Mouse (Mus musculus): ENCODE measurements at regions not wholly inside any gene's neighbourhood (a gene's known extent, or its start where the extent isn't known, plus 50 kb on each side); places are given as distances from the start of the nearest gene placed in this dataset.

- no peaks in the 10 kb centered on the region for H3K36me3 ChIP-seq (ENCODE audit: control insufficient read depth, insufficient read depth, low read length)
- H3K79me2 ChIP-seq (replicated peaks; ENCODE audit: control insufficient read depth, insufficient read depth, low read length), result no peaks in the 10 kb centered on the region
- H3K4me1 ChIP-seq (ENCODE audit: control insufficient read depth, insufficient read depth, low read length), result no peaks in the 10 kb centered on the region
- TF ChIP-seq CTCF (IDR thresholded peaks at IDR 0.05) (no peak), POLR2A (IDR thresholded peaks at IDR 0.05; ENCODE audit: insufficient read depth, low read depth, low read length) (no peak)
- intact Hi-C loops (cut with DNase I), result no loop called here
- no peaks in the 10 kb centered on the region for H3K27me3 ChIP-seq (ENCODE audit: control insufficient read depth, insufficient read depth, low read length)
- H3K27ac ChIP-seq, result no peak overlapping the region
- no peak overlapping the region for H3K9ac ChIP-seq (ENCODE audit: low read depth, low read length)
- H3K4me3 ChIP-seq, result no peak overlapping the region
- DNase-seq, result no peak
Observed at GRCm38 (mm10) chr16:80502559-80502958, 697.9 kb upstream of the Ncam2 start.

GRCm38 (mm10) chr16:80503276-80503675 lies 697.2 kb upstream of the Ncam2 start:
- Histone ChIP-seq H3K27ac (no peak overlapping the region), H3K4me1 (ENCODE audit: control insufficient read depth, insufficient read depth, low read length) (no peaks in the 10 kb centered on the region), H3K79me2 (replicated peaks; ENCODE audit: control insufficient read depth, insufficient read depth, low read length) (no peaks in the 10 kb centered on the region), H3K27me3 (ENCODE audit: control insufficient read depth, insufficient read depth, low read length) (no peaks in the 10 kb centered on the region), H3K4me3 (no peak overlapping the region), H3K36me3 (ENCODE audit: control insufficient read depth, insufficient read depth, low read length) (no peaks in the 10 kb centered on the region), H3K9ac (ENCODE audit: low read depth, low read length) (no peak overlapping the region)
- TF ChIP-seq POLR2A (IDR thresholded peaks at IDR 0.05; ENCODE audit: insufficient read depth, low read depth, low read length) (no peak), CTCF (IDR thresholded peaks at IDR 0.05) (no peak), EP300 (IDR thresholded peaks at IDR 0.05; ENCODE audit: insufficient read depth, low read depth, low read length) (no peak)
- intact Hi-C loops (cut with DNase I), result no loop called here
- DNase-seq, result no peak
- 72% methylated on average over 1 of the region's 1 CpGs for WGBS

GRCm38 (mm10) chr16:80512724-80513123 lies 687.8 kb upstream of the Ncam2 start:
- TF ChIP-seq EP300 (IDR thresholded peaks at IDR 0.05; ENCODE audit: insufficient read depth, low read depth, low read length) (no peak), CTCF (IDR thresholded peaks at IDR 0.05) (no peak), POLR2A (IDR thresholded peaks at IDR 0.05; ENCODE audit: insufficient read depth, low read depth, low read length) (no peak)
- no peak overlapping the region for H3K27ac ChIP-seq
- H3K36me3 ChIP-seq (ENCODE audit: control insufficient read depth, insufficient read depth, low read length), result no peaks in the 10 kb centered on the region
- H3K4me1 ChIP-seq (ENCODE audit: control insufficient read depth, insufficient read depth, low read length), result peaks cover 3% of the 10 kb centered on the region
- no peak overlapping the region for H3K9ac ChIP-seq (ENCODE audit: low read depth, low read length)
- intact Hi-C loops (cut with DNase I), result no loop called here
- no peak for DNase-seq
- H3K79me2 ChIP-seq (replicated peaks; ENCODE audit: control insufficient read depth, insufficient read depth, low read length), result no peaks in the 10 kb centered on the region
- no peak overlapping the region for H3K4me3 ChIP-seq
- H3K27me3 ChIP-seq (ENCODE audit: control insufficient read depth, insufficient read depth, low read length), result no peaks in the 10 kb centered on the region
- 30% methylated on average over 2 of the region's 2 CpGs for WGBS

- Histone ChIP-seq H3K36me3 (ENCODE audit: control insufficient read depth, insufficient read depth, low read length) (no peaks in the 10 kb centered on the region), H3K4me3 (no peak overlapping the region), H3K4me1 (ENCODE audit: control insufficient read depth, insufficient read depth, low read length) (no peaks in the 10 kb centered on the region), H3K79me2 (replicated peaks; ENCODE audit: control insufficient read depth, insufficient read depth, low read length) (no peaks in the 10 kb centered on the region), H3K27me3 (ENCODE audit: control insufficient read depth, insufficient read depth, low read length) (no peaks in the 10 kb centered on the region), H3K27ac (no peak overlapping the region), H3K9ac (ENCODE audit: low read depth, low read length) (no peak overlapping the region)
- intact Hi-C loops (cut with DNase I), result loop anchor here (10.0 kb wide), 1 partner anchor 637 kb away; no protein-coding TSS in a partner anchor
- DNase-seq, result no peak
- no peak for TF ChIP-seq POLR2A (IDR thresholded peaks at IDR 0.05; ENCODE audit: insufficient read depth, low read depth, low read length)
- TF ChIP-seq EP300 (IDR thresholded peaks at IDR 0.05; ENCODE audit: insufficient read depth, low read depth, low read length), result no peak
- TF ChIP-seq CTCF (IDR thresholded peaks at IDR 0.05), result peak; percentile 53
- WGBS, result 64% methylated on average over 1 of the region's 1 CpGs
Observed at GRCm38 (mm10) chr16:80538039-80538438, 662.5 kb upstream of the Ncam2 start.

GRCm38 (mm10) chr16:80546598-80546997 lies 653.9 kb upstream of the Ncam2 start:
- Histone ChIP-seq H3K27ac (no peak overlapping the region), H3K4me1 (ENCODE audit: control insufficient read depth, insufficient read depth, low read length) (no peaks in the 10 kb centered on the region), H3K4me3 (no peak overlapping the region), H3K27me3 (ENCODE audit: control insufficient read depth, insufficient read depth, low read length) (no peaks in the 10 kb centered on the region), H3K9ac (ENCODE audit: low read depth, low read length) (no peak overlapping the region), H3K36me3 (ENCODE audit: control insufficient read depth, insufficient read depth, low read length) (no peaks in the 10 kb centered on the region), H3K79me2 (replicated peaks; ENCODE audit: control insufficient read depth, insufficient read depth, low read length) (no peaks in the 10 kb centered on the region)
- TF ChIP-seq CTCF (IDR thresholded peaks at IDR 0.05) (no peak), POLR2A (IDR thresholded peaks at IDR 0.05; ENCODE audit: insufficient read depth, low read depth, low read length) (no peak), EP300 (IDR thresholded peaks at IDR 0.05; ENCODE audit: insufficient read depth, low read depth, low read length) (no peak)
- intact Hi-C loops (cut with DNase I), result no loop called here
- DNase-seq, result no peak

GRCm38 (mm10) chr16:80567120-80567519 lies 633.4 kb upstream of the Ncam2 start:
- no peaks in the 10 kb centered on the region for H3K4me1 ChIP-seq (ENCODE audit: control insufficient read depth, insufficient read depth, low read length)
- H3K36me3 ChIP-seq (ENCODE audit: control insufficient read depth, insufficient read depth, low read length), result no peaks in the 10 kb centered on the region
- WGBS, result 71% methylated on average over 3 of the region's 3 CpGs
- H3K79me2 ChIP-seq (replicated peaks; ENCODE audit: control insufficient read depth, insufficient read depth, low read length), result no peaks in the 10 kb centered on the region
- no peaks in the 10 kb centered on the region for H3K27me3 ChIP-seq (ENCODE audit: control insufficient read depth, insufficient read depth, low read length)
- TF ChIP-seq CTCF (IDR thresholded peaks at IDR 0.05) (no peak), EP300 (IDR thresholded peaks at IDR 0.05; ENCODE audit: insufficient read depth, low read depth, low read length) (no peak), POLR2A (IDR thresholded peaks at IDR 0.05; ENCODE audit: insufficient read depth, low read depth, low read length) (no peak)
- intact Hi-C loops (cut with DNase I), result no loop called here
- no peak overlapping the region for H3K27ac ChIP-seq
- H3K4me3 ChIP-seq, result no peak overlapping the region
- DNase-seq, result no peak
- no peak overlapping the region for H3K9ac ChIP-seq (ENCODE audit: low read depth, low read length)

All from heart, adult 2 months (tissue).